Mouse (Mus musculus): ENCODE measurements around the gene Ppa1.

Gene Ppa1

GRCm38 (mm10) chr10:61689405-61689804 is 41.1 kb downstream of the Ppa1 start:
- in situ Hi-C loops (cut with MboI; ENCODE audit: unreplicated experiment in 2 of 2) = loop anchor here (25.0 kb wide), 3 partner anchors 773 to 1802 kb away; partner anchors contain the start of gene Dnajb12 (in 1 of the 2)

- in situ Hi-C loops (cut with MboI; ENCODE audit: unreplicated experiment in 2 of 2) = loop anchor here (25.0 kb wide), 3 partner anchors 769 to 1806 kb away; partner anchors contain the start of gene Dnajb12 (in 1 of the 2)
Measured at GRCm38 (mm10) chr10:61693563-61693962, 45.2 kb downstream of the Ppa1 start.

GRCm38 (mm10) chr10:61694870-61695670 is 46.7 kb downstream of the Ppa1 start, which contains the start of gene Tysnd1:
Tysnd1 (plus strand) TSS chr10:61695514.
- in situ Hi-C loops (cut with MboI; ENCODE audit: unreplicated experiment in 2 of 2) = loop anchor here (25.0 kb wide), 3 partner anchors 767 to 1808 kb away; partner anchors contain the start of gene Dnajb12 (in 1 of the 2)

GRCm38 (mm10) chr10:61695703-61696559 is 47.6 kb downstream of the Ppa1 start:
- in situ Hi-C loops (cut with MboI; ENCODE audit: unreplicated experiment in 2 of 2) = loop anchor here (25.0 kb wide), 3 partner anchors 766 to 1809 kb away; partner anchors contain the start of gene Dnajb12 (in 1 of the 2)

- in situ Hi-C loops (cut with MboI; ENCODE audit: unreplicated experiment in 2 of 2) = loop anchor here (25.0 kb wide), 3 partner anchors 766 to 1809 kb away; partner anchors contain the start of gene Dnajb12 (in 1 of the 2)
Measured at GRCm38 (mm10) chr10:61696560-61696823, 48.1 kb downstream of the Ppa1 start.

- in situ Hi-C loops (cut with MboI; ENCODE audit: unreplicated experiment in 2 of 2) = loop anchor here (25.0 kb wide), 3 partner anchors 765 to 1810 kb away; partner anchors contain the start of gene Dnajb12 (in 1 of the 2)
Measured at GRCm38 (mm10) chr10:61697028-61697427, 48.7 kb downstream of the Ppa1 start.

- in situ Hi-C loops (cut with MboI; ENCODE audit: unreplicated experiment in 2 of 2) = no loop called here
Measured at GRCm38 (mm10) chr10:61704663-61705062, 56.3 kb downstream of the Ppa1 start.

GRCm38 (mm10) chr10:61706412-61707375 is 58.3 kb downstream of the Ppa1 start:
- in situ Hi-C loops (cut with MboI; ENCODE audit: unreplicated experiment in 2 of 2) = no loop called here

GRCm38 (mm10) chr10:61713601-61714000 is 65.2 kb downstream of the Ppa1 start:
- in situ Hi-C loops (cut with MboI; ENCODE audit: unreplicated experiment in 2 of 2) = no loop called here

GRCm38 (mm10) chr10:61714146-61714545 is 65.8 kb downstream of the Ppa1 start:
- in situ Hi-C loops (cut with MboI; ENCODE audit: unreplicated experiment in 2 of 2) = no loop called here

- in situ Hi-C loops (cut with MboI; ENCODE audit: unreplicated experiment in 2 of 2) = no loop called here
Measured at GRCm38 (mm10) chr10:61714771-61715461, 66.6 kb downstream of the Ppa1 start, which contains the start of gene Aifm2. Aifm2 (plus strand) TSS chr10:61715263.

GRCm38 (mm10) chr10:61715462-61715837 is 67.1 kb downstream of the Ppa1 start:
- in situ Hi-C loops (cut with MboI; ENCODE audit: unreplicated experiment in 2 of 2) = no loop called here

GRCm38 (mm10) chr10:61715996-61716864 is 67.9 kb downstream of the Ppa1 start:
- in situ Hi-C loops (cut with MboI; ENCODE audit: unreplicated experiment in 2 of 2) = no loop called here

GRCm38 (mm10) chr10:61717406-61718296 is 69.3 kb downstream of the Ppa1 start:
- in situ Hi-C loops (cut with MboI; ENCODE audit: unreplicated experiment in 2 of 2) = no loop called here

- in situ Hi-C loops (cut with MboI; ENCODE audit: unreplicated experiment in 2 of 2) = no loop called here
Measured at GRCm38 (mm10) chr10:61720331-61720730, 72.0 kb downstream of the Ppa1 start.

GRCm38 (mm10) chr10:61722215-61722614 is 73.9 kb downstream of the Ppa1 start:
- in situ Hi-C loops (cut with MboI; ENCODE audit: unreplicated experiment in 2 of 2) = no loop called here

- in situ Hi-C loops (cut with MboI; ENCODE audit: unreplicated experiment in 2 of 2) = no loop called here
Measured at GRCm38 (mm10) chr10:61723271-61723670, 74.9 kb downstream of the Ppa1 start.

Measured in v-Abl transformed pro-B cells (cell line).